Mouse (Mus musculus) hindbrain, embryonic 10.5 days (tissue): ENCODE measurements around the gene Dock8. TPM values are rescaled to one million over a fixed set of nuclear protein-coding genes. Genes with fewer than 3 reads are reported as not detected.

Experiments
- DNase-seq: peaks from one replicate; pipeline ENCODE4 v3.0.0-alpha.2; 2017; ENCODE audit warnings: low spot score
- H3K27ac ChIP-seq: fragments of 300-500 bp; sonication (generic); 2 replicates; pipeline ENCODE4 v1.5.1; 2016; ENCODE audit warnings: mild to moderate bottlenecking, moderate library complexity
- H3K27me3 ChIP-seq: fragments of 300-500 bp; sonication (generic); 2 replicates; pipeline ENCODE4 v1.6.1; 2016; ENCODE audit warnings: mild to moderate bottlenecking; ENCODE audit not compliant: poor library complexity, insufficient read depth, severe bottlenecking
- H3K36me3 ChIP-seq: fragments of 300-500 bp; sonication (generic); 2 replicates; pipeline ENCODE4 v1.6.1; 2016; ENCODE audit warnings: mild to moderate bottlenecking, moderate library complexity
- H3K4me1 ChIP-seq: fragments of 300-500 bp; sonication (generic); replicated peaks from 2 replicates; pipeline ENCODE4 v1.6.1; 2016; ENCODE audit warnings: mild to moderate bottlenecking
- H3K4me3 ChIP-seq: fragments of 300-500 bp; sonication (generic); 2 replicates; pipeline ENCODE4 v1.5.1; 2016; ENCODE audit warnings: mild to moderate bottlenecking, moderate library complexity
- H3K9me3 ChIP-seq: fragments of 300-500 bp; sonication (generic); 2 replicates; pipeline ENCODE4 v1.6.1; 2016; ENCODE audit warnings: mild to moderate bottlenecking, moderate library complexity
- WGBS: fragments of 180-500 bp; shearing (Covaris S2); methylation state at CpG from one replicate; pipeline ENCODE4 v1.1.7; 2016; 5-methylcytosine and 5-hydroxymethylcytosine counted together
- polyA plus RNA-seq: library from polyadenylated mRNA; unstranded; fragments of >200 nt; fragmentation: Nextera tagmentation; extraction: Ambion mirVana; gene quantifications from 2 replicates; pipeline ENCODE4 v1.2.1, GENCODE M21; 2016

Dock8 gene
- polyA plus RNA-seq, 1 experiment from 2014 or later = 2.2 TPM

GRCm38 (mm10) chr19:25053152-25053551 lies 53.8 kb downstream of the Dock8 start:
- Histone ChIP-seq H3K4me1 (0 out of 2 replicates have a peak, but pooled peaks cover 3% of the 10 kb centered on the region), H3K36me3 (no peaks in the 10 kb centered on the region), H3K4me3 (no peak overlapping the region), H3K27ac (no peak overlapping the region), H3K9me3 (no peaks in the 10 kb centered on the region), H3K27me3 (no peaks in the 10 kb centered on the region)
- DNase-seq = no peak
- 79% methylated on average over 7 of the region's 7 CpGs for WGBS

GRCm38 (mm10) chr19:25055025-25055424 lies 55.7 kb downstream of the Dock8 start:
- H3K36me3 ChIP-seq = no peaks in the 10 kb centered on the region
- H3K27me3 ChIP-seq = no peaks in the 10 kb centered on the region
- no peak for DNase-seq
- peaks cover 6% of the 10 kb centered on the region for H3K4me1 ChIP-seq
- H3K9me3 ChIP-seq = no peaks in the 10 kb centered on the region
- H3K27ac ChIP-seq = no peak overlapping the region
- no peak overlapping the region for H3K4me3 ChIP-seq
- 88% methylated on average over 7 of the region's 7 CpGs for WGBS

GRCm38 (mm10) chr19:25055559-25055958 lies 56.2 kb downstream of the Dock8 start:
- Histone ChIP-seq H3K9me3 (no peaks in the 10 kb centered on the region), H3K27me3 (no peaks in the 10 kb centered on the region), H3K4me3 (no peak overlapping the region), H3K4me1 (peaks cover 11% of the 10 kb centered on the region), H3K27ac (no peak overlapping the region), H3K36me3 (no peaks in the 10 kb centered on the region)
- DNase-seq = no peak
- 92% methylated on average over 7 of the region's 7 CpGs for WGBS

- no peak overlapping the region for H3K27ac ChIP-seq
- no peaks in the 10 kb centered on the region for H3K36me3 ChIP-seq
- WGBS = 94% methylated on average over 10 of the region's 10 CpGs
- peaks cover 18% of the 10 kb centered on the region for H3K4me1 ChIP-seq
- no peaks in the 10 kb centered on the region for H3K9me3 ChIP-seq
- DNase-seq = no peak
- no peak overlapping the region for H3K4me3 ChIP-seq
- no peaks in the 10 kb centered on the region for H3K27me3 ChIP-seq
These were observed 56.9 kb downstream of the Dock8 start for GRCm38 (mm10) chr19:25056224-25056623.

GRCm38 (mm10) chr19:25057826-25058225 lies 58.5 kb downstream of the Dock8 start:
- DNase-seq = no peak
- no peaks in the 10 kb centered on the region for H3K36me3 ChIP-seq
- 93% methylated on average over 8 of the region's 8 CpGs for WGBS
- H3K4me3 ChIP-seq = no peak overlapping the region
- H3K27me3 ChIP-seq = no peaks in the 10 kb centered on the region
- H3K9me3 ChIP-seq = no peaks in the 10 kb centered on the region
- H3K27ac ChIP-seq = no peak overlapping the region
- peaks cover 19% of the 10 kb centered on the region for H3K4me1 ChIP-seq

GRCm38 (mm10) chr19:25059847-25060364 lies 60.6 kb downstream of the Dock8 start:
- 60% methylated on average over 7 of the region's 7 CpGs for WGBS
- DNase-seq = no peak
- H3K4me3 ChIP-seq = no peak overlapping the region
- no peaks in the 10 kb centered on the region for H3K27me3 ChIP-seq
- H3K9me3 ChIP-seq = no peaks in the 10 kb centered on the region
- no peak overlapping the region for H3K27ac ChIP-seq
- H3K4me1 ChIP-seq = peaks cover 16% of the 10 kb centered on the region
- no peaks in the 10 kb centered on the region for H3K36me3 ChIP-seq

GRCm38 (mm10) chr19:25060375-25060774 lies 61.0 kb downstream of the Dock8 start:
- Histone ChIP-seq H3K9me3 (no peaks in the 10 kb centered on the region), H3K4me1 (peaks cover 16% of the 10 kb centered on the region), H3K4me3 (no peak overlapping the region), H3K27ac (0 out of 2 replicates have a peak overlapping the region, but pooled peaks have one; percentile 40), H3K36me3 (no peaks in the 10 kb centered on the region), H3K27me3 (no peaks in the 10 kb centered on the region)
- no peak for DNase-seq
- WGBS = 33% methylated on average over 9 of the region's 9 CpGs

GRCm38 (mm10) chr19:25062188-25062856 lies 63.0 kb downstream of the Dock8 start:
- H3K4me1 ChIP-seq = peaks cover 16% of the 10 kb centered on the region
- H3K4me3 ChIP-seq = no peak overlapping the region
- no peaks in the 10 kb centered on the region for H3K27me3 ChIP-seq
- no peak overlapping the region for H3K27ac ChIP-seq
- no peak for DNase-seq
- no peaks in the 10 kb centered on the region for H3K36me3 ChIP-seq
- WGBS = 95% methylated on average over 9 of the region's 9 CpGs
- no peaks in the 10 kb centered on the region for H3K9me3 ChIP-seq

GRCm38 (mm10) chr19:25062857-25063240 lies 63.5 kb downstream of the Dock8 start:
- 80% methylated on average over 2 of the region's 2 CpGs for WGBS
- Histone ChIP-seq H3K27me3 (no peaks in the 10 kb centered on the region), H3K36me3 (no peaks in the 10 kb centered on the region), H3K27ac (no peak overlapping the region), H3K9me3 (no peaks in the 10 kb centered on the region), H3K4me1 (peaks cover 16% of the 10 kb centered on the region), H3K4me3 (no peak overlapping the region)
- DNase-seq = no peak

- Histone ChIP-seq H3K36me3 (no peaks in the 10 kb centered on the region), H3K4me1 (peaks cover 1% of the 10 kb centered on the region; the same call in 1 of the 2 replicates), H3K27ac (no peak overlapping the region), H3K9me3 (no peaks in the 10 kb centered on the region), H3K4me3 (no peak overlapping the region), H3K27me3 (no peaks in the 10 kb centered on the region)
- WGBS = 86% methylated on average over 9 of the region's 9 CpGs
- no peak for DNase-seq
These were observed 66.9 kb downstream of the Dock8 start for GRCm38 (mm10) chr19:25066229-25066628.

GRCm38 (mm10) chr19:25068518-25068917 lies 69.2 kb downstream of the Dock8 start:
- H3K4me3 ChIP-seq = no peak overlapping the region
- no peak overlapping the region for H3K27ac ChIP-seq
- no peaks in the 10 kb centered on the region for H3K36me3 ChIP-seq
- DNase-seq = no peak
- H3K27me3 ChIP-seq = no peaks in the 10 kb centered on the region
- H3K9me3 ChIP-seq = no peaks in the 10 kb centered on the region
- no peaks in the 10 kb centered on the region for H3K4me1 ChIP-seq
- WGBS = 88% methylated on average over 8 of the region's 8 CpGs

GRCm38 (mm10) chr19:25072521-25072920 lies 73.2 kb downstream of the Dock8 start:
- H3K27ac ChIP-seq = no peak overlapping the region
- H3K27me3 ChIP-seq = no peaks in the 10 kb centered on the region
- DNase-seq = no peak
- no peaks in the 10 kb centered on the region for H3K9me3 ChIP-seq
- no peak overlapping the region for H3K4me3 ChIP-seq
- no peaks in the 10 kb centered on the region for H3K36me3 ChIP-seq
- H3K4me1 ChIP-seq = no peaks in the 10 kb centered on the region
- 92% methylated on average over 9 of the region's 9 CpGs for WGBS

- WGBS = 81% methylated on average over 6 of the region's 6 CpGs
- H3K27me3 ChIP-seq = no peaks in the 10 kb centered on the region
- DNase-seq = no peak
- H3K4me1 ChIP-seq = no peaks in the 10 kb centered on the region; the same call in 1 of the 2 replicates
- H3K9me3 ChIP-seq = no peaks in the 10 kb centered on the region
- H3K4me3 ChIP-seq = no peak overlapping the region
- no peak overlapping the region for H3K27ac ChIP-seq
- H3K36me3 ChIP-seq = no peaks in the 10 kb centered on the region
These were observed 75.4 kb downstream of the Dock8 start for GRCm38 (mm10) chr19:25074741-25075140.
